Mouse (Mus musculus) intestine, embryonic 16.5 days (tissue): ENCODE results near the gene Pou3f1. TPM values are rescaled to one million over a fixed set of nuclear protein-coding genes. Genes with fewer than 3 reads are reported as not detected.

Experiments
- ATAC-seq: fragments of 200-750 bp; cut with Nextera tagmentation; 2 replicates; pipeline ENCODE4 v1.8.0; 2017; ENCODE audit warnings: moderate TSS enrichment, moderate library complexity
- H3K27ac ChIP-seq: fragments of 300-500 bp; sonication (generic); 2 replicates; pipeline ENCODE4 v1.5.1; 2014; ENCODE audit warnings: mild to moderate bottlenecking, low read length
- H3K27me3 ChIP-seq: fragments of 300-500 bp; sonication (generic); replicated peaks from 2 replicates; pipeline ENCODE4 v1.6.1; 2014; ENCODE audit warnings: low read length, control low read depth, mixed read lengths; ENCODE audit not compliant: control insufficient read depth, insufficient read depth
- H3K36me3 ChIP-seq: fragments of 300-500 bp; sonication (generic); 2 replicates; pipeline ENCODE4 v1.6.1; 2014; ENCODE audit warnings: low read length, control low read depth; ENCODE audit not compliant: control insufficient read depth, insufficient read depth
- H3K4me1 ChIP-seq: fragments of 300-500 bp; sonication (generic); 2 replicates; pipeline ENCODE4 v1.6.1; 2014; ENCODE audit warnings: low read length, control low read depth, mixed read lengths; ENCODE audit not compliant: control insufficient read depth, insufficient read depth
- H3K4me2 ChIP-seq: fragments of 300-500 bp; sonication (generic); 2 replicates; pipeline ENCODE4 v1.6.1; 2014; ENCODE audit warnings: low read depth, low read length, control low read depth
- H3K4me3 ChIP-seq: fragments of 300-500 bp; sonication (generic); 2 replicates; pipeline ENCODE4 v1.5.1; 2014; ENCODE audit warnings: mild to moderate bottlenecking, low read length
- H3K9ac ChIP-seq: fragments of 300-500 bp; sonication (generic); 2 replicates; pipeline ENCODE4 v1.6.1; 2014; ENCODE audit warnings: low read depth, low read length
- H3K9me3 ChIP-seq: fragments of 300-500 bp; sonication (generic); 2 replicates; pipeline ENCODE4 v1.6.1; 2016; ENCODE audit warnings: low read length, control low read depth; ENCODE audit not compliant: control insufficient read depth
- WGBS: fragments of 180-500 bp; shearing (Covaris S2); extraction: QIAGEN DNeasy Blood & Tissue Kit; methylation state at CpG from one replicate; pipeline ENCODE4 v1.1.7; 2014; 5-methylcytosine and 5-hydroxymethylcytosine counted together
- polyA plus RNA-seq: library from polyadenylated mRNA; unstranded; fragments of >200 nt; fragmentation: Nextera tagmentation; extraction: Ambion mirVana; gene quantifications from 2 replicates; pipeline ENCODE4 v1.2.1, GENCODE M21; 2015

Gene Pou3f1
- polyA plus RNA-seq, 1 experiment from 2014 or later: 0.04 TPM

DNA sequence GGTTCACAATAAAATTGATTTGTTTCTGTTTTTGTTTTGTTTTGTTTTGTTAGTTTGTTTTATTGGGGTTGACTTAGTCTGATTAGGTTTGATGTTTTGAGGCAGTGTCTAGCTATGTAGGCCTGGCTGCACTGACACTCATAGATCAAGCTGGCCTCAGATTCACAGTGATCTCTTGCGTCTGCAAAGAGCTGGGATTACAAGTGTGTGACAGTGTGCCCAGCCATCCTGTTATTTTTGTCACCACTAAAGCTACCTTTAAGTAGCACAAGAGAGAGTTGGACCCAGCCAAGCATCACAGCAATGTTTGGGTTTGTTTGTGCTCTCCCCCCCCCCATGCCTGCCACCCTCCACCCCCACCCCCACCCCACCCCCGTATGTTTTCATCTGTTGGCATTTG lies 38.0 kb downstream of the Pou3f1 start:
- Histone ChIP-seq H3K4me1 (peaks cover 21% of the 10 kb centered on the region), H3K9me3 (no peaks in the 10 kb centered on the region), H3K36me3 (no peaks in the 10 kb centered on the region), H3K9ac (no peak overlapping the region), H3K27ac (no peak overlapping the region), H3K4me3 (no peak overlapping the region), H3K4me2 (no peak overlapping the region), H3K27me3 (no peaks in the 10 kb centered on the region)
- 98% methylated on average over 2 of the region's 2 CpGs for WGBS
- ATAC-seq: no peak

DNA sequence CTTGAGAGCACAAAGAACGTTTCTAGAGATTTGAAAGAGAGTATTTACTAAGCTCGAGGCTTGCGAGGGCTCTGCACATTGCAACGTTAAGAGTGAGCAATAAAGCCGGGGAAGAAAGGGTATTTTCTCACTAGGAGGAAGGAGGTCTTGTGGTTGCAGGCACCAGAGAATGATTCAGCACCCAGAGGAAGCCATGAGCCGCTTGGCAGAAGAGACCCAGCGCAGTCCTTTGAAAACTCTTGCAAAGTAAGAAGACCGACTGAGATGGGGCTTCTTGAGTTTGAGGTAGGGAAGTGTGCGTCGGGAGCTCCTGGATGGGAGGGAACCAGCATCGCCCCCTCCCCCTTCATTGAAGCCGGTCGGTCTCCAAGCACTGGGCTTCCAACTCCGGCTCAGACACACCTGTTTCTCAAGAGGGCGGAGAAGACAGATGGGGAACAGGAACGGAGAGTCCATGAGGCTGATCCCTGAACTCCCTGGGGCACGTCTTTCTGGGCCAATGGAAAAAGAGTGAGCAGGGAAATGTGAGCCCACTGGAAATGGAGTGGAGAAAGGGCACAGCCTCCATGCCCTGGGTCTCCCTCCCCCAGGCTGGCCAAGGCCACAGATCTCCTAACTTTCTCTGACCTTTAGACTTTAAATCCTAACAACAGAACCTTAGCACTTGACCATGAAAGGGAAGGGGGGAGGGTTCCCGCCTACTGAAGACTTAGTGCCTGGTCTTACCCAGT lies 39.3 kb downstream of the Pou3f1 start:
- no peak for ATAC-seq
- H3K9ac ChIP-seq: 0 out of 2 replicates have a peak overlapping the region, but pooled peaks have one; percentile 33
- peak overlapping the region; percentile 21; the same call in 1 of the 2 replicates for H3K4me2 ChIP-seq
- H3K27ac ChIP-seq: 0 out of 2 replicates have a peak overlapping the region, but pooled peaks have one; percentile 9
- no peaks in the 10 kb centered on the region for H3K36me3 ChIP-seq
- H3K9me3 ChIP-seq: no peaks in the 10 kb centered on the region
- peak overlapping the region; percentile 3; the same call in 1 of the 2 replicates for H3K4me3 ChIP-seq
- H3K4me1 ChIP-seq: peaks cover 22% of the 10 kb centered on the region
- H3K27me3 ChIP-seq: no peaks in the 10 kb centered on the region
- 13% methylated on average over 18 of the region's 18 CpGs for WGBS

GRCm38 (mm10) chr4:124699791-124700190 lies 43.2 kb downstream of the Pou3f1 start:
- 20% methylated on average over 6 of the region's 6 CpGs for WGBS
- Histone ChIP-seq H3K4me1 (peaks cover 37% of the 10 kb centered on the region), H3K9ac (peak overlapping the region; percentile 85), H3K4me3 (peak overlapping the region; percentile 79), H3K4me2 (peak overlapping the region; percentile 86), H3K36me3 (no peaks in the 10 kb centered on the region), H3K27me3 (no peaks in the 10 kb centered on the region), H3K27ac (peak overlapping the region; percentile 87), H3K9me3 (no peaks in the 10 kb centered on the region)
- ATAC-seq: no peak

GRCm38 (mm10) chr4:124700248-124700971 lies 43.8 kb downstream of the Pou3f1 start, which contains the start of gene Fhl3:
Gene Fhl3 (plus strand): TSS chr4:124700701.
- peak within 1 kb of the TSS; percentile 79 for H3K4me3 ChIP-seq
- H3K4me1 ChIP-seq: peaks cover 43% of the 10 kb centered on the region
- peak; percentile 76 for ATAC-seq
- H3K9me3 ChIP-seq: no peaks in the 10 kb centered on the region
- H3K9ac ChIP-seq: peak within 1 kb of the TSS; percentile 85
- no peaks in the 10 kb centered on the region for H3K36me3 ChIP-seq
- 1% methylated on average over 41 of the region's 59 CpGs for WGBS
- no peaks in the 10 kb centered on the region for H3K27me3 ChIP-seq
- H3K4me2 ChIP-seq: peak within 1 kb of the TSS; percentile 86
- H3K27ac ChIP-seq: peak within 1 kb of the TSS; percentile 87

GRCm38 (mm10) chr4:124701052-124701845 lies 44.6 kb downstream of the Pou3f1 start:
- peak overlapping the region; percentile 79 for H3K4me3 ChIP-seq
- H3K27me3 ChIP-seq: no peaks in the 10 kb centered on the region
- H3K4me2 ChIP-seq: peak overlapping the region; percentile 86
- peak overlapping the region; percentile 85 for H3K9ac ChIP-seq
- peak overlapping the region; percentile 87 for H3K27ac ChIP-seq
- ATAC-seq: peak; percentile 30
- H3K9me3 ChIP-seq: no peaks in the 10 kb centered on the region
- H3K4me1 ChIP-seq: peaks cover 45% of the 10 kb centered on the region
- 6% methylated on average over 22 of the region's 22 CpGs for WGBS
- H3K36me3 ChIP-seq: no peaks in the 10 kb centered on the region

- H3K27ac ChIP-seq: peak overlapping the region; percentile 87
Measured at GRCm38 (mm10) chr4:124701916-124702315, 45.3 kb downstream of the Pou3f1 start.

GRCm38 (mm10) chr4:124703406-124703805 lies 46.8 kb downstream of the Pou3f1 start:
- peak overlapping the region; percentile 83 for H3K27ac ChIP-seq
- H3K9ac ChIP-seq: peak overlapping the region; percentile 7
- no peaks in the 10 kb centered on the region for H3K36me3 ChIP-seq
- no peaks in the 10 kb centered on the region for H3K9me3 ChIP-seq
- H3K27me3 ChIP-seq: no peaks in the 10 kb centered on the region
- no peak for ATAC-seq
- peak overlapping the region; percentile 23 for H3K4me2 ChIP-seq
- WGBS: 43% methylated on average over 2 of the region's 2 CpGs
- peak overlapping the region; percentile 19 for H3K4me3 ChIP-seq
- H3K4me1 ChIP-seq: peaks cover 48% of the 10 kb centered on the region

More at GRCm38 (mm10) chr4:124701916-124702315, 45.3 kb downstream of the Pou3f1 start:
- Histone ChIP-seq H3K36me3 (no peaks in the 10 kb centered on the region), H3K4me2 (peak overlapping the region; percentile 86), H3K9me3 (no peaks in the 10 kb centered on the region), H3K4me1 (peaks cover 44% of the 10 kb centered on the region), H3K4me3 (peak overlapping the region; percentile 79), H3K9ac (peak overlapping the region; percentile 85), H3K27me3 (no peaks in the 10 kb centered on the region)
- 46% methylated on average over 2 of the region's 5 CpGs for WGBS
- no peak for ATAC-seq

GRCm38 (mm10) chr4:124703881-124704796 lies 47.5 kb downstream of the Pou3f1 start:
- ATAC-seq: no peak
- H3K36me3 ChIP-seq: no peaks in the 10 kb centered on the region
- 12% methylated on average over 6 of the region's 6 CpGs for WGBS
- H3K9me3 ChIP-seq: no peaks in the 10 kb centered on the region
- H3K9ac ChIP-seq: peak overlapping the region; percentile 7
- H3K27ac ChIP-seq: peak overlapping the region; percentile 83
- H3K4me2 ChIP-seq: peak overlapping the region; percentile 23
- peak overlapping the region; percentile 19 for H3K4me3 ChIP-seq
- peaks cover 50% of the 10 kb centered on the region for H3K4me1 ChIP-seq
- H3K27me3 ChIP-seq: no peaks in the 10 kb centered on the region
